Mouse (Mus musculus): ENCODE data around the gene Pik3ap1. TPM values are rescaled to one million over a fixed set of nuclear protein-coding genes. Genes with fewer than 3 reads are reported as not detected.
A peak's percentile ranks its signal among the peaks of the same experiment; 100 is the strongest.

Pik3ap1 gene
- polyA plus RNA-seq, 1 experiment from 2014 or later = 2.0 TPM

DNA sequence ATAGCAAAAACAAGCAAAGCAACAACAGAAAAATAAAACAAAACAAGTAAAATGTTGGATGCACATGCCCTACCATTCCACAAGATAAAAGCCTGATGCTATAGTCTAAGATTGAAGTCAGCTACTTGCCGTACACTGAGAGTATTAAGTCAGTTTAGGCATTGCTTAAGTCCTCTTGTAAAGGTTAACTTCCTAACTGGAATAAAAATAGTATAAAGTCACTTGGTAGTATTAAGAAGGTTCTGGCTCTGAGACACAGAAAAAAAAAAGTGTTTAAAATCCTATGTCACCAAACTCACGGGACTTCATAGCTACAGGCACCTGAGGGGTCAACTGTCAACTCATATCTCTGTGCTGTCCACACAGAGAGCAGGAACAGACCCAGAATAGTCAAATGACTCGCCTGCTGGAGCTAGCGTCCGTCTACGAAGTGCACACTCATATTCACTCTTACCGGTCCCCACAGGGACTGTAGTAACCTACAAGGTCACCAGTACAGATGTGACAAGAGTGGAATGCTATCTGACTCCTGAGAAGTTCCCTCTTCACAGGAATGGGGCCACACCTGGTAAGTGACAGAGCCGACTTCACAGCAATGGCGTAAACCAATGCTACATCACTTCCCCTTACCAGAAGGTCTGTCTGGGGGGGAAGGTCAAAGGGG lies 17.9 kb downstream of the Pik3ap1 start:
- Histone ChIP-seq H3K9me3 (no peaks in the 10 kb centered on the region), H3K4me1 (no peaks in the 10 kb centered on the region), H3K4me2 (peak overlapping the region; percentile 28), H3K36me3 (no peaks in the 10 kb centered on the region), H3K9ac (no peak overlapping the region), H3K27me3 (replicated peaks) (no peaks in the 10 kb centered on the region), H3K4me3 (no peak overlapping the region), H3K27ac (replicated peaks) (no peak overlapping the region)
- WGBS = 35% methylated on average over 9 of the region's 9 CpGs
- ATAC-seq (ENCODE audit: extremely low read depth, insufficient number of reproducible peaks, low FRiP score, low TSS enrichment) = no peak

DNA sequence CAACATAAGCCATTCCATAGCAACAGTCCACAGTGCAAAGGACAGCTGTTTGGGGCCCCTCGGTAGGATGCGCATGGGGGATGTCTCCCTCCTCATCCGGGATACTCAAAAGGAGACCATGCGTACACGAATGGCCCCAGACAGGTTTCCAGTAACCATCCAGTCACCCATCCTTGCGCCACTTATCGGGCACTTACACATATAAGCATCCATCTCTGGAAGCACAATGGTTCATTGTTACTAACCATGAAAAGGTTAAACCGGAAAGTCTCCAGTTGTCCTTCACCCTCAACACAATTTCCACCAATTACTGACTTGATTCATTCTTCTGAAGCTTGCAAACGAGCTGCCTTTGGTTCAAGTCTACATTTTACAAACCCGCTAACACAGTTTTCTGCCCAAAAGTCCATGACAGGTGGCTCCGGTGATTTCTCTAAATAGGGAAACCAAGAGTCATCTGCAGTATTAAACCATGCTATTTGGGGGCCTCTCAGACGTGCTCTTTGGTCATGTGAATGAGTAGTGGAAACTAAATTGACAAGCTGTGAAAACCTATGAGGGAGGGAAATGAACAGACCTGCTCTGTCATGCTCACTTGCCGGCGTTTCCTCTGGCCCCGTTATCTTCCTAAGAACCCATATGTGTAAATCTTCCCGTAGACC lies 18.6 kb downstream of the Pik3ap1 start:
- no peaks in the 10 kb centered on the region for H3K27me3 ChIP-seq (replicated peaks)
- ATAC-seq (ENCODE audit: extremely low read depth, insufficient number of reproducible peaks, low FRiP score, low TSS enrichment) = no peak
- no peaks in the 10 kb centered on the region for H3K36me3 ChIP-seq
- no peak overlapping the region for H3K27ac ChIP-seq (replicated peaks)
- no peaks in the 10 kb centered on the region for H3K9me3 ChIP-seq
- no peak overlapping the region for H3K9ac ChIP-seq
- 76% methylated on average over 16 of the region's 16 CpGs for WGBS
- H3K4me1 ChIP-seq = no peaks in the 10 kb centered on the region
- H3K4me2 ChIP-seq = no peak overlapping the region
- no peak overlapping the region for H3K4me3 ChIP-seq

DNA sequence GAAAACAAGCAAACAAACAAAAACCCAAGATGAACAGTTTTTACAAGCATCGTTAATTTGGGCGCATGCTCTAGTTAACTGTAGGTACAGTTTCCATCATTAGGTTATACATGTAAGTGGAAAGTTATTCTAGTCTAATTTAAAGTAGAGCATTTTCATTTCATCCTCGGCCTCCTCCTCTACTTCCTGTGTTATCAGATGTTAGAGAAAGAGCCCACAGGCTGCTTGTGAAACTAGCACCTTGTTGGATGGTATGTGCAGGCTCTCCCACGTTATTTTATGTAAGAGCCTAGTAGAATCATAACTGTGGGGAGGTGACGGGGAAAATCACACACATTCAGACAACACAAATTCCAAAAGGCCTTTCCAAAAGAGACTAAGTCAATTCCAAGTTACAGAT lies 19.3 kb downstream of the Pik3ap1 start:
- WGBS = 77% methylated on average over 5 of the region's 5 CpGs
- Histone ChIP-seq H3K4me3 (no peak overlapping the region), H3K27ac (replicated peaks) (no peak overlapping the region), H3K36me3 (no peaks in the 10 kb centered on the region), H3K9ac (no peak overlapping the region), H3K9me3 (no peaks in the 10 kb centered on the region), H3K4me2 (no peak overlapping the region), H3K4me1 (no peaks in the 10 kb centered on the region), H3K27me3 (replicated peaks) (no peaks in the 10 kb centered on the region)
- no peak for ATAC-seq (ENCODE audit: extremely low read depth, insufficient number of reproducible peaks, low FRiP score, low TSS enrichment)

DNA sequence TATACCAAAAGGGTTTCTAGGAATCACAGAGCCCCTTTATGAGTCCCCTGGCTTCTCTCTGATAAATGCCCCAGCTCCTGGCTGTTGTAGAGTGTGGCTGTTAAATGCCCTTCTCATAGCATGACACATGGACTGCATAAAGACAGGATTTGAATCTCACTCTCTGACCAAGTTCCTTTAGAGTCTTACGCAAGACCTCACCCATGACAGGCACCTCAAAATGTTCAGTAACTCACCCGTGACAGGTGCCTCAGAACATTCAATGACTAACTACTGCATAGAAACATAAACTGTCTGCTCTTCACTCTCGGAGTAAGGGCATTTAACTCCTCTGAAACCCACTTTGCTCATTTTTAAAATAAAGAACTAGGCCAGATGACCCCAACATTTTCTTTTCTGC lies 20.4 kb downstream of the Pik3ap1 start:
- H3K27ac ChIP-seq (replicated peaks) = no peak overlapping the region
- WGBS = 77% methylated on average over 3 of the region's 3 CpGs
- H3K27me3 ChIP-seq (replicated peaks) = no peaks in the 10 kb centered on the region
- H3K9ac ChIP-seq = no peak overlapping the region
- H3K9me3 ChIP-seq = no peaks in the 10 kb centered on the region
- H3K36me3 ChIP-seq = no peaks in the 10 kb centered on the region
- H3K4me1 ChIP-seq = no peaks in the 10 kb centered on the region
- no peak overlapping the region for H3K4me2 ChIP-seq
- ATAC-seq (ENCODE audit: extremely low read depth, insufficient number of reproducible peaks, low FRiP score, low TSS enrichment) = no peak
- H3K4me3 ChIP-seq = no peak overlapping the region

DNA sequence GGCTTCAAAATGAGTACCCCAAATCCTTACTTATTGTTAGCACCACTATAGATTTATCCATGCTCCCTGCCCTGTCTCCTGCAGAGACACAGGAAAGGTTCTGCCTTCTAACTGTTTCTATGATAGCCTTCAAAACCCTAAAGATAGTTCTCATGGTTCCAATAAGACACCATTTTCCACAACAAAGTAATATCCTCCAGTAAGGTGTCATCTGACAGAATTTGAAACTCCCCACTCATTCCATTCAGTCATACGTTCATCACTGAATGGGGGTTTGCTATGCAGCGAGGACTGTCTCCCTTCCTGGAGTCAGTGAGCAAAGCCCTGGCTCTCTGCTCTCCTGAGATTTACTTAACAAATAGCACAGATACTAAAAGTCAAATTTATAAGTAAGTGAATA lies 21.9 kb downstream of the Pik3ap1 start:
- 67% methylated on average over 2 of the region's 2 CpGs for WGBS
- no peaks in the 10 kb centered on the region for H3K9me3 ChIP-seq
- H3K27ac ChIP-seq (replicated peaks) = no peak overlapping the region
- no peak overlapping the region for H3K9ac ChIP-seq
- H3K27me3 ChIP-seq (replicated peaks) = no peaks in the 10 kb centered on the region
- H3K4me1 ChIP-seq = no peaks in the 10 kb centered on the region
- no peak for ATAC-seq (ENCODE audit: extremely low read depth, insufficient number of reproducible peaks, low FRiP score, low TSS enrichment)
- no peak overlapping the region for H3K4me3 ChIP-seq
- no peak overlapping the region for H3K4me2 ChIP-seq
- H3K36me3 ChIP-seq = no peaks in the 10 kb centered on the region

DNA sequence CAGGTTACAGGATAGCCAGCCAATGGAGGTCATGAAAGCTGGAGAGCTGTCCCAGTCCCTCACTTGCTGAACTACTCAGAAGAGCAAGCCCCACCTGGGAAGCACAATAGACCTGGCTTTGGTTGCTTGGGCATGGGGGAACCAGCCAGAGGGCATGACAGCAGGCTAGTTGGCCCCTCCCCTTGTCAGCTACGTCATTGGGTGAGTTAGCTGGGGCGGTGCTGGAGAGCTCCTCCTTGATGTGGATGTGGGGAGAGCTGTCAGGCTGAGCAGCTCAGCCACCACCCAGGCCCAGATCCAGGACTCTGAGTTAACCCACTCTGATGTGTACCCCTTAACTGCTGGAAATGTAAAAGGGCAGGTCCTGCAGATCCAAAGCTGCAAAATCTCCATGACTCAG lies 24.4 kb downstream of the Pik3ap1 start:
- Histone ChIP-seq H3K36me3 (no peaks in the 10 kb centered on the region), H3K9me3 (no peaks in the 10 kb centered on the region), H3K9ac (no peak overlapping the region), H3K4me2 (no peak overlapping the region), H3K27me3 (replicated peaks) (no peaks in the 10 kb centered on the region), H3K27ac (replicated peaks) (no peak overlapping the region), H3K4me1 (no peaks in the 10 kb centered on the region), H3K4me3 (no peak overlapping the region)
- ATAC-seq (ENCODE audit: extremely low read depth, insufficient number of reproducible peaks, low FRiP score, low TSS enrichment) = no peak
- 4% methylated on average over 2 of the region's 2 CpGs for WGBS

DNA sequence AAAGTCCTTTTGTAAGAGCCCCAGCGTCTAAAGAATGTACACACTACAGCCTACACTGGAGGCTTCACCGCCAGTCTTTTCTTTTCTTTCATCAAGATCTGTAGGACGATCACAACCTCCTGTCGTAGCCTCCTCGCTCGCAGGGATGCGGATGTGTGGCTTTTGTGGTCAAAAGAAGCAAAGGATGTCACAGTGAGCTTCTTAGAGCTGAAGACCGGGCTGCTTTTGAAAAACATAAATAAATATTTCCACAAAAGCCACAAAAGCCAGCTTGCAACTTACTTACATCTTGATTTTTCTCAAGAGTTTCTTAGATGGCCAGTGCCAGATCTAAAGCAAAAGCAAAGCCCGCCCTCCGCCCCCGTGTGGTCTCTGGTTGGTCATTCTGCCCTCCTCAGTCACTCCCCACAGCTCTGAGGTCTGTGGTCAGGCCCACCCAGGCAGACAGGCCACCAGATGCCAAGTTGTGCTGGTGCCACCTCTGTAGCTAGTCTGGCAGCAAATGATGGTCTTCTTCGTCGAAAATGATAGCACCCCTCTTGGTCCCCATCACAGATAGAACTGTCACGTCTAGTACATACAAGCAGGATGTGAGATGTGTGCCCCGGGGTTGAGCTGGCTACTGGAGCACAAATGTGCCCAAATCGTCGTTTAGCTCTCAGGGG lies 30.5 kb downstream of the Pik3ap1 start:
- Histone ChIP-seq H3K9me3 (no peaks in the 10 kb centered on the region), H3K9ac (no peak overlapping the region), H3K27ac (replicated peaks) (no peak overlapping the region), H3K4me3 (no peak overlapping the region), H3K27me3 (replicated peaks) (no peaks in the 10 kb centered on the region), H3K4me1 (no peaks in the 10 kb centered on the region), H3K36me3 (no peaks in the 10 kb centered on the region), H3K4me2 (no peak overlapping the region)
- 79% methylated on average over 17 of the region's 17 CpGs for WGBS
- ATAC-seq (ENCODE audit: extremely low read depth, insufficient number of reproducible peaks, low FRiP score, low TSS enrichment) = no peak

DNA sequence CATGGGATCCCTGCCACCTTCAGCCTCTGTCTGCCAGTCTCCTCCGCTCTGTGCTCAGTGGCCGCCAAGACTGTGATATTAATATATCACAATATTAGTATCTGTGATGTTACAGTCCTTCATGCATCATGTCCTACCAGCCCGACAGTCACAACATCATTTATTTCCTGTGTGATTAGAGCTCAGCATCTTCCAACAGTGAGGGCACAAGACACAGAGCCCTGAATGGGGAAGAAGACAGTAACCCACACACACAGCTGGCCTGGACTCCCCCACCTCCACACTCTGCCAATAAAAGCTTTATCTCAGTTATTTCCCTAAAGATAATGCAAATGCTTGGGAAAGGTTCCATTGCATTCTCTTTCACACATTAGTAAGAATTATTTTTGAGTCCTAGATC lies 35.3 kb downstream of the Pik3ap1 start:
- Histone ChIP-seq H3K4me1 (peaks cover 16% of the 10 kb centered on the region), H3K9me3 (no peaks in the 10 kb centered on the region), H3K4me2 (no peak overlapping the region), H3K4me3 (no peak overlapping the region), H3K27me3 (replicated peaks) (no peaks in the 10 kb centered on the region), H3K9ac (no peak overlapping the region), H3K27ac (replicated peaks) (no peak overlapping the region), H3K36me3 (no peaks in the 10 kb centered on the region)
- WGBS = 76% methylated on average over 3 of the region's 3 CpGs
- no peak for ATAC-seq (ENCODE audit: extremely low read depth, insufficient number of reproducible peaks, low FRiP score, low TSS enrichment)

DNA sequence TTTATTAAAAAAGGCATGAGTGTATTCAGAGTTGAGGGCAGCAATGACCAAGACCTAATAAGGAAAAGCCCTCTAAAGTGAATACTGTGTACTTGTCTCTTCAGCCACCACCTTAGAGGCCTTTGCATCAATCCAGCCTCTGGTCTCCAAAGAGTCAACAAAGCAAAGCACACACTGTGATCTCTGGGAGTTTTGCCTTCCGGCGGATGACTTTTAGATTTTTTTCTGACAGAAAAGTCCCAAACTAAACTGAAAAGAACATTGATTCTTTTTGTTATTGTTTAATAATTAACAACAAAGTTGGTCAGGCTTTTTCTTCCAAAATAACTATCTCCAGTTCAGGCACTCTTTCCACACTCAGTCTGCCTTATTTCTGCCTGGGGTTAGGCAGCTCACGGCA lies 36.7 kb downstream of the Pik3ap1 start:
- Histone ChIP-seq H3K9me3 (no peaks in the 10 kb centered on the region), H3K4me1 (peaks cover 16% of the 10 kb centered on the region), H3K4me2 (no peak overlapping the region), H3K27ac (replicated peaks) (no peak overlapping the region), H3K9ac (no peak overlapping the region), H3K36me3 (no peaks in the 10 kb centered on the region), H3K4me3 (no peak overlapping the region), H3K27me3 (replicated peaks) (no peaks in the 10 kb centered on the region)
- no peak for ATAC-seq (ENCODE audit: extremely low read depth, insufficient number of reproducible peaks, low FRiP score, low TSS enrichment)
- 84% methylated on average over 3 of the region's 3 CpGs for WGBS

DNA sequence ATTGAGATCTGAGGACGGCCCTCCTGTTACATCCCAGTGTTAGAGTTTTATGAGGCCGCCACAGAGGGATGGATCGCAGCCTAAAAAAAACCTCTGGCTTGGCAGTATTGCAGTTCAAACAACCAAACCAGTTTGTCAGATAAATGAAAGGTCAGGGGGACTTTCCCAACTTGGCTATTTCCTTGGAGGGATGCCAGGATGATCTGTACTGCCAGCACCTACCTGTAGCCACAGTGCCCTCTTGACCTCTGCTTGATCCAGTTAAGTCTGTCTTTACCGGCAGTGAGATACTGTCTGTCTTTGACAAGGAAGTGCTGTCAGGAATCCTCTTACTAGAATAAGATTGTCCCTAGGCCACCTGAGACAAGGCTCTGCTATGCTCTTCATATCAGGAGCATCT lies 37.6 kb downstream of the Pik3ap1 start:
- H3K27me3 ChIP-seq (replicated peaks) = no peaks in the 10 kb centered on the region
- WGBS = 66% methylated on average over 4 of the region's 4 CpGs
- H3K36me3 ChIP-seq = no peaks in the 10 kb centered on the region
- H3K4me2 ChIP-seq = no peak overlapping the region
- no peak overlapping the region for H3K27ac ChIP-seq (replicated peaks)
- H3K4me1 ChIP-seq = peaks cover 16% of the 10 kb centered on the region
- no peak overlapping the region for H3K9ac ChIP-seq
- no peak for ATAC-seq (ENCODE audit: extremely low read depth, insufficient number of reproducible peaks, low FRiP score, low TSS enrichment)
- no peaks in the 10 kb centered on the region for H3K9me3 ChIP-seq
- no peak overlapping the region for H3K4me3 ChIP-seq

DNA sequence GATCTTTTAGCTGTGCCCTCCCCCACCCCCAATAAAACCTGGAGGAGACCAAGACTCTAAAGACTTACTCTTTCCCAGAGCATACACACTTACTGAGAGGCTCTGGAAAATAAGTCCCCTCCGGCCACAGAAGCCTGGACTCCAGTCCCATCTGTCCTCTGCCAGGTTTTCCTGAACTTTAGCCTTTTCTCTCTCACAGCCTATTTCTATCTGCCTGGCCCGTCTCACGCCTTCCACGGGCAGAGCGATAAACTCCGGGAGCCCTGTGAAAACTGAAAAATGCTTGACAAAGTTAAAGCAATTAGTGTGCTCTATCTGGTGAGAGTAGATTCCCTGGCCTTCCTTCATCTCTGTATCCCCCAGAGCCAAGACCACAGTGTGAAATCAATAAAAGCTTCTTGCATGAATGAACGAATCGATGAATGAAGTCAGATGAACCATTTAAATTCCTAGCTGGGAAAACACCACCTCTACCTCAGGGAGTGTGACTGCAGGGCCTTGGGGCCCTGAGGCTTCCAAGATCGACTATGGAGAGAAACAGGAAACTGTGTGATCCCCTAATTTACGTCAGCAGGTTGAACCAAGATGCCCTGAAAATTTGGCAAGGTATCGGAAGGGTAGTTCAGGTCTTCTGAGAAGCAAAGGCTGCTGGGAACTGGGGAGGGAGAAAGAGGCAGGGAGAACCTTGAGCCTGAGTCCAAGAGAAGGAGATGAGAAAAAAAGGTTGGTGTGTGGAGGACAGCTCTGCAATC lies 38.6 kb downstream of the Pik3ap1 start:
- WGBS = 52% methylated on average over 11 of the region's 11 CpGs
- H3K36me3 ChIP-seq = no peaks in the 10 kb centered on the region
- no peaks in the 10 kb centered on the region for H3K9me3 ChIP-seq
- H3K27me3 ChIP-seq (replicated peaks) = no peaks in the 10 kb centered on the region
- no peak overlapping the region for H3K4me2 ChIP-seq
- no peak for ATAC-seq (ENCODE audit: extremely low read depth, insufficient number of reproducible peaks, low FRiP score, low TSS enrichment)
- no peak overlapping the region for H3K27ac ChIP-seq (replicated peaks)
- no peak overlapping the region for H3K9ac ChIP-seq
- no peak overlapping the region for H3K4me3 ChIP-seq
- H3K4me1 ChIP-seq = peaks cover 16% of the 10 kb centered on the region

All from heart, embryonic 13.5 days (tissue).